Mouse (Mus musculus) urinary bladder, adult 2 months (tissue): ENCODE results near the gene Map4k1. TPM values are rescaled to one million over a fixed set of nuclear protein-coding genes. Genes with fewer than 3 reads are reported as not detected.

ENCODE experiments used
- DNase-seq: peaks from one replicate; pipeline ENCODE4 v3.0.0; 2022; ENCODE audit warnings: low spot score
- polyA plus RNA-seq: library from polyadenylated mRNA; depleted of rRNA; stranded (reverse); fragments of >200 nt; gene quantifications from 2 replicates; pipeline ENCODE4 v1.2.3, GENCODE M21; 2012; rRNA removed

The Map4k1 gene
- polyA plus RNA-seq, 1 experiment = 3.6 TPM

DNA sequence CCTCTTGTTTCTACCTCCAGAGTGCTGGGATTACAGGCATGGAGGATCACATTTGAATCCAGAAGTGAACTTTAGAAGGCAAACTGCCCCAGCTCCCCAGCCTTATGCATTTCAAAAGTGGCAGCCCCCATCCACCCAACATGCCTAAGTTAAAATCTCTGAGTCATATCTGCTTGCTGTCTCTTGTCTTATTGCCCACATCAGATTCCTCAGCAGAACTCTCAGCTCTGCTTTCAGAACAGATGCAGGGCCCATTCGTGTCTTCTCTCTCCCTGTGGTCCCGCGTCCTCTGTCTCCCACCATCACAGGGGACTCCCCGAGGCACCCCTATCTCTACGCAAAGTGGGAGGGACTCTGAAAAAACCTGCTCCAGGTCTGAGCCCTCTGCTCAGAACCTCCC, 44.3 kb downstream of the Map4k1 start:
- DNase-seq = no peak

DNA sequence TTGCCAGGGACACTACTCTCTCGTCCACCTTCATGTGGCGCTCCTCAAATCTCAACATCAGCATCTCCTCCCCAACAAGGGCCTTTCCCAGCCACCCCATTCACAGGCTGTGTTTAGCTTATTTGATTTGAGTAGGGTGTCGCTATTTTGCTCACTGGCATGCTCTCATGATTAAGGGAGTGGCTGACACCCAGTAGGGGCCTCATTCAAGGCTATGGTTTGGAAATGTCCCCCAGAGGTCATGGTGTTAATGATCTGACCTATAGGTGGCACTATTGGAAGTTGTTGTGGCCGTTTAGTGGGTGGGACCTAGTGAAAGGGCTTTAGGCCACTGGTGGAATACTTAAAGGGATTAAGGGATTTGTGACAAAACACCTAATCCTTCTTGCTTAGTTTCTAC, 45.0 kb downstream of the Map4k1 start:
- no peak for DNase-seq

DNA sequence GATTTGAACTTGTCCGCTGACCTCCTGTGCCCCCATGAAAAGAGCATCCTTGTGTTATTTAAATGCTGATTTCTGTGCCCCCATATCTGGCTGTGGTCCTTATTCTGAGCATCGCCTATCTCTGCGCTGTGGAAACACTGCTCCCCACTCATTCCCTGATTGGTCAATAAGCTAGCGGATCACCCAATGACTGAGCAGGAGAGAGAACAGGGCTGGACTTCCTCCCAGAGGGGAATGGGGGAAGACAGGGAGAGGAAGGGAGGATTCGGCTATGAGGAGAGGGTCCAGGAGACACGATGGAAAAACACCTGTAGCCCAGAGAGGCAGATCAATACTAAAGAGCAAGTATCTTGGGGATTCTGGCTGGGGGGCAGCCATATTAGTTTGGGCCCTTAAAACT, 46.9 kb downstream of the Map4k1 start:
- DNase-seq = no peak

DNA sequence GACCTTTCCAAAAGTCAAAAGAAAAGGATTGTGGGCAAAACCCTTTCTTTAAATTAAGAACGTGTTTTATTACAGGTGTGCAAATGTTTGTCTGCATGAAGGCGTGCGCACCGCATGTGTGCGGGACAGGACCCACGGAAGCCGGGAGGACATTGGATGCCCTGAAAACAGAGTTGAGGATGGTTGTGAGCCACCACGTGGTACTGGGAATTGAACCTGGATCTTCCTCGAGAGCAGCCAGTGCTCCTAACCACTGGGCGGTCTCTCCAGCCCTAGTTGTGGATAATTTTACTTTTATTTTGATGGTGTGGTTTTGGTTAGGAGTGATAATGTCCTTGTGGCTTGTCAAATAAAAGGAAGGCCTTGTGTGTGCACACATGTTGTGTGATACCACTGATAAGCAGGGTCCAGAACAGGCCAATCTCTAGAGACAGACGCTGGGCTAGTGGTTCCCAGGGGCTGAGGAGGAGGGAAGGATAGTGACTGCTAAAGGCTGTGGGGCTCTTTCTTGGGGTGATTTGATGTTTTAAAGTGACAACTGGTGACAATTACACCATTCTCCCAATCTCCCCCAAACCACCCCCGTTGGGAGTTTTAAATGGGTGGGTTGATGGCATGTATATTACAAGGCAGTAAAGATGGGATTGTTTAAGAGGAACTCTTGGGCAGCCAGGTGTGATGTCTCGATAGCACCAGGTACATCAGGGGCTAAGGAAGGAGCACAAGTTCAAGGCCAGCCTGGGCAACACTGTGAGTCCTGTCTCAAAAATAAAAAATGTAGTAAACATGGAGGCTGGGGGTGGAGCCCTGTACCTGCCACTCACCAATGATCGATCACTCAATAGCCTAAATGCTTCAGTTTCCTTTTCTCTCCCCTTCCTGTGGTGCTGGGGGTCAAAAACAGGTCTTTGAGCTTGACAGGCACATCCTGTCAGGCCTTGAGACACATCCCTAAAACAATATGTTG, 48.1 kb downstream of the Map4k1 start:
- DNase-seq = no peak

DNA sequence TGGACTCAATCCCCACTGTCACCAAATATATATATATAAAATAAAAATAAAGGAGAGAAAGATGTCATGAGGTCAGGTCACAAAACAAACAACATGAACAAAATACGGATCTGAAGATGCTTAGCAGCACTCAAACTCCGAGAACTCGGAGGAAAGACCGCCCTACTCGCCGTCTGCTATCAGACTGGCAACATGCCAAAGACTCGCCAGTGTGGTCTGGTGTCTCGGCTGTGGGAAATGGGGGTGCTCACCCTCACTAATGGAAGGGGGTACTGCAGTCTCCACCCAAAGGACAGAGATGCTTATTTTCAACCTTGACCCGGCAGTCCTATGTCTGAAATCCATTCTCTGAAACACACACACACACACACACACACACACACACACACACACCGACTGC, 49.8 kb downstream of the Map4k1 start:
- DNase-seq = no peak

DNA sequence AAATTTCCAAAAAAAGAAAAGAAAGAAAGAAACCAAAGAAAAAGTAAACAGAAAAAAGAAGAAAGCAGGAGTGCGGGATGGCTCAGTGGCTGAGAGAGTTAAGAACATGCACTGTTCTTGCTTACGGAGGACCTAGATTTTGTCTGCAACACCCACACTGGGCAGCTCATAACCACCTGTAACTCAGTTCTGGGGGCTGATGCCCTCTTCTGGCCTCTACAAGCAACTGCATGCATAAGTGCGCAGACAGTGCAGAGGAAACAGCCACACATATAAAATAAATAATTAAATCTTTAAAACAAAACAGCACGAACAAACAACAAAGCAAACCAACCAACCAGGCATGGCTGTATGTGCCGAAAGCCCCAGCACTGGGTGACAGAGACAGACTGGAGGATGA, 50.8 kb downstream of the Map4k1 start:
- no peak for DNase-seq

DNA sequence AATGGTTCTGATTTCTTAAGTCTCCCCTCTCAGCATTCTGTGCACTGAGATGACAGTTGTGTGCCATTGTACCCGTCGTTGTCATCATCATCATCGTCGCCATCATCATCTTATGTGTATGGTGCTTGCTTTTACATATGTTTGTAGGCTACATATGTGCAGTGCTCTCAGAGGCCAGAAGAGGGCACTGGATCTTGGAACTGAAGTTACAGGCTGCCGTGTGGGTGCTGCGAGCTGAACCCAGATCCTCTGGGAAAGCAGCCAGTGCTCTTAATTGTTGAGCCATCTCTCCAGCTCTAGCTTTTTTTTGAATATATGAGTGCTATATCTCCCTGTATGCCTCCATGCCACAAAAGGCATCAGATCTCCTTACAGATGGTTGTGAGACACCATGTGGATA, 55.4 kb downstream of the Map4k1 start:
- DNase-seq = no peak

DNA sequence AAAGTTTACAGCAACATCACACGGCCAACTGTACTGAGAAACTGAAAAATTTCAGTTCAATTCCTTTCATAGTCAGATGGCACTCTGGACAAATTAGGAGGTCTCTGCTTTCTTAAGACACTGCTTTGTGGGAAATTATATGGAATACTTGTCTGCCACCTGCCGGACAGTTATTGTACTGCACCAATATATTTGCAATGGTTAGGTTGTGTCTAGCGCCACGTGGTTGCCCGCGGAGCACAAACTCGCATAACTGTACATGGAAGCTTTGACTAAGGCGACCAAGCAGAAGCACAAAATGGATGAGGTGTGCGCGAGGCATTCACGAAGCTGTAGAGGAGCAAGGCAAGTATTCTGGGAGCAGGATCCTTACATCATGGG, 57.7 kb downstream of the Map4k1 start:
- peak; percentile 37 for DNase-seq

DNA sequence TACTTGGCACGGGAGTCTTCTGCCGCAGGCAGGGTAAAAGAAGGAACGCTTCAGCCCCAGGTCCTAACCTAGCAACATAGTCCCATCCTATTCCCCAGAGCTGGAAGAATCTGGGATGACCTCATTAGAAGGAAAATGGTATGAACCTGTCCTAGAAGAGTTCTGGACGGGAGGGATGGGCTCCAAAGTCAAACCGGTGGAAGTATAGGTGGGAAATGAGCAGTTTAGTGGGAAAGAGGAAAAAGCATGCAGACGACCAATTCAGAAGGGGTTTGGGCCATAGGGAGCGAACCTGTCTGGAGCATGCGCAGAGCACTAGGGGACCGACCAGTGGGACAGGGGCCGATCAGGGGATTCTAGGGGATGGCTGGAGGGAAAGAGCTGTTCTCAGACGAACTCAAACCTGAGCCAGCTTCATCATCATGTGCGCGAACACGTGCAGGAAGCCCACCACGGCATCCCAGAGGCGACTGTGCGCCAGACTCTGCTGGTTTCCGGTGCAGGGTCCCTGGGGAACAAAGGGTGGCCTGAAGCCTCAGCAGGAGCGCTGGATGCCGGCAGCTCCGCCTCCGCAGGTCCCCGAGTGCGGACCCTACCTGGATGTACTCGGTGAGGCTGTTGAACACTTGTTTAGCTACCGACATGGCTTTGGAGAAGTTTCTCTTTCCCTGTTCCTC, 58.3 kb downstream of the Map4k1 start:
- DNase-seq = no peak

DNA sequence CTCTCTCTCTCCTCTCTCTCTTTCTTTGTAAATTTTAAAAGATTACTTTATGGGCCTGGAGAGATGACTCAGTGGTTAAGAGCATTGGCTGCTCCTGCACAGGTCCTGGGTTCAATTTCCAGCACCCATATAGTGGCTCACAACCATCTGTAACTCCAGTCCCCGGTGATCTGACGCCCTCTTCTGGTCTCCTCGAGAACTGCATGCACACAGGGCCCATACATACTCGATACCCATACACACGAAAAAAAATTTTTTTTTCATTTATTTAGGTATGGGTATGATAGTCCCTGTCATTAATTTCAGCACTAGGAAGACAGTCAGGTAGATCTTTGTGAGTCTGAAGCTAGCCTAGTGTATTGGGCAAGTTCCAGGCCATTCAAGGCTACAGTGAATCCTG, 59.3 kb downstream of the Map4k1 start:
- DNase-seq = no peak

DNA sequence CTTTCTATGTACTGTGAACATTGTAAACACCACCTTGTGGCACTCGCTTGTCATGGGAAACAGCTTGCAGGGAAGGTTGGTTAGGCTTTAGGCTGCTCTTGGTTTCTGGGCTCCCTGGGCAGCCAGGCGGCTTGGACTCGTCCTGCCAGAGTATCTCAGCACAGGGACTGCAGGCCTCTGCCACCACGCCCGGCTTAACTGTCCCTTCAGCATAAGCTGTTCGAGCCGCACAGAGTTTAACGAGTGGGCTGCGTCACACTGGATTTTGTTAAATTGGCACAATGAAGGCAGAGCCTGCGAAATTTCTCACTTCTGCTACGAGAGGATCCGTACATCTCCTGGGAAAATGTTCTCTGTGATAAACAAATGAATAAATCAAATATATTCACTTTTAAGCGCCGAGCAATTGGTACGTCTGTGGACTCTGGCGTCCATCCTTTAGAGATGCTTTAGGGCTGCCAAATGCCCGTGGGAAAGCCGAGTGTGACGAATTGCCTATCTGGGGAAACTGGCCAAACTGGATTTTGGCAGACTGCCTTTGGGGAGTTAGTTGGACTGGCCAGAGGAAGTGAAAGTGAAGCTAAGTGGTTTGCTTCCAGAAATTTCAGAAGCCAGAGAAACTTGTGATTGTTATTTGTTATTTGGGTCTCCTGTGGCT, 61.3 kb downstream of the Map4k1 start:
- no peak for DNase-seq

DNA sequence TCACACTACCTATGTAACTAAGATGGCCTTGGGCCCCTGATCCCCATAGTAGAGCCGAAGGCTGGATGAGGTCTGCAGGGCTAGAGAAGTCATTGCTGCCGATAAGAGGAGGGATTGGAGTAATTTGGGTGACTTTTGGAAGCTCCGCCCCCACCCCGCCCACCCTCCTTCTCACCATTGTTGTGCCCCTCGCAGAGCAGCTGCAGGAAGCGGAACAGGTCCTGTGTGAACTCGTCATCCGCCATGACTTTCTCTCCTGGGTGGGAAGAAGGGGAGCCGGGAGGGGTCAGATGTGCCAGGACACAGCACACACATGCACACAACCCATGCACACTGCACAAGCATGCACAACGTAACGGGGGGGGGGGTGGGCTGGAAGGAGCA, 61.8 kb downstream of the Map4k1 start:
- no peak for DNase-seq

DNA sequence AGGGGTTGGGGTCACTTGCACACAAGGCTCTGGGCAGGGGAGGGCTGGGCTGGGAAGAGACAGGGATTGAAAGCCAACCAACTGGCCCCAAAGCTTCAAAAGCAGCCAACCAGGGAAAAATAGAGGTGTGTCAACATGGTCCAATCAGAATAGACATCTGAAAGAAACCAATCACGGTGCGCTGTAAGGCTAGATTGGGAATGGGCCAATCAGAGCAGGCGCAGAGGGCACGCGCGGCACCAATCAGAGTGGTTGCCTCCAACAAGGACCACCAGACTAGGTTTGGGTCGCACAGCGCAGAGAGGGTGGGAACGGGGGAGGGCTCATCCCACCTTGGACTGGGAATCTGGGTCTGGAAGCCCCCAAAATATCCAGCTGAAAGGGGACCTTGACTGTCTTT, 62.5 kb downstream of the Map4k1 start:
- no peak for DNase-seq

DNA sequence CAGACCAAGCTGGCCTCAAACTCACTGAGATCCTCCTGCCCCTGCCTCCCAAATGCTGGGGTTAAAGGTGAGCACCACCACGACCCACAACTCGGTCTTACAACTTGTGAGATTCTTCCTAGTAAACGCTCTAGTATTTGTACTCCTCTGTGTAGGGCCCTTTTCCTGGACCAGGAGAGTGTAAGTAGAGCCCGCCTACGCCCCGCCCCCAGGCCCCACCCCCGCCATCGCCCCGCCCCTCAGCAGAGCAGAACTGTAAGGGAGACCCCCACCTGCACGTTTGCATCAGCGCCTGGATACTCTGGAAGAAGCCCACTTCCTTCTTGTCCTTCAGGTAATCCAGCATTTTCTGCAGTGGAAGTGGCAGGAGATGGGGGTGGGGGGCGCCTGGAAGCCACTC, 64.7 kb downstream of the Map4k1 start:
- no peak for DNase-seq

DNA sequence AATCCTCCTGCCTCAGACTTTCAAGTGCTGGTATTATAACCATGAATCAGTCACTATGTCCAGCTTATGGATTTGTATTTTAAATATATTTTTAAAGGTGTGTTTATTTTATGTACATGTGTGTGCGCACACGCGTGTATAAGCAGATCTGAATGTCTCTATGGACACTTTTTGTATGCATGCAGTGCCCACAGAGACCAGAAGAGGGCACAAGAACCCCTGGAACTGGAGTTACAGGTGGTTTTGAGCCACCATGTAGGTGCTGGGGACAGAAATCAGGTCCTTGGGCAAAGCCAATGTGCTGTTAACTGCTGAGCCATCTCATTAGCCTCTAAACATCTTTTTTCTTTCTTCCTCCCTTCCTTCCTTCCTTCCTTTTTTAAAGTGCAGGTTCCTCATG, 66.2 kb downstream of the Map4k1 start:
- DNase-seq = no peak

DNA sequence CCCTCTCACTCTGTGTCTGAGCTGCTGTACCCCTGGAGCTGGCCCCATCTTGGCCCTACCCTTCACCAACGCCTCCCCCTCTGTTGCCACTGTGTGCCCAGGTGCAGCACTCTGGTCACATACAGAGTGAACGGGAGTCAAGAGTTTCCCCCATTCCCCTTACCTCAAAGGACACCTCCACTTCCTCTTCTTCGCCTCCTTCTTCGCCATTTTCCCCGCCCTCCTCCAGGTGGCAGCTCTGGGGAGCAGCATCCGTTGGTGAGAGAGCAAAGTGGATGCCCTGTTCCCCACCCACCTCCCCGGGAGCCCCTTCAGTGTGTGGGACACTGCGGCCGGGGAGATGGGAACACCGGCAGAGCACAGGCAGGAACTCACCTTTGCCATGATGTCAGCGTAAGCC, 66.8 kb downstream of the Map4k1 start:
- DNase-seq = no peak

DNA sequence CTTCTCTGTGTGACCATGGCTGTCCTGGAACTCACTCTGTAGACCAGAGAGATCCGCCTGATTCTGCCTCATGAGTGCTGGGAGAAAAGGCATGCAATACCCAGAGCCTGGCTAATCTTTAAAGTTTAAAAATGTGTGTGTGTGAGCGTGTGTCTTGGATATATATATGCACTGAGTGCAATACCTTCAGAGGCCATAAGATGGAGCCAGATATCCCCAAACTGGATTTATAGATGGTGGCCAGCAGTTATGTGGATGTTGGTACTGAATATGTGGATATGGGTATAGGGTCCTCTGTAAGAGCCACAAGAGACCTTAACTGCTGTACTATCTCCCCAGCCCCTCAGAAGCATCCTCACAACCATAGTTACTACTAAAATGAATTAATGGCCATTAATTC, 68.9 kb downstream of the Map4k1 start:
- DNase-seq = no peak

DNA sequence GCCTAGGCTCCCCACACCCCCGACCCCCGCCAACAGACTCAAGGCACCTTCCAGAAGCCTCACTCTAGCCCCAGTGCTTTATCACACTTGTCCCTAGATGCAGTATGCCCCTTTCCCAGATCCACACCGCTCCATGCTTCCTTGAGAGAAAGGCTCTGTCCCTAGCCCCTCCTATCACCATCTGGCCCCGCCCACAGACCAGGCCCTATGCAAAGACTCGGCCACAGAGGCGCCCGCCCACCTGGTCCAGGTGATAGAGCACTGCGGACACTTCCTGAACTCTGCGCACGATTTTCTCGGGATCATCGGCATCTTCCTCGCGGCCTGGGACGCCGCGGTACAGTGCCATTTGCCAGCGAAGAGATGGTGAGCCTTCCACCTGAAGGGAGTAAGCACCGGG, 71.0 kb downstream of the Map4k1 start:
- no peak for DNase-seq

Other genes with a start within 250 kb of the Map4k1 start
- 53.5 and 59.2 TPM in 2 replicates for gene Mrps12, start 240.2 kb upstream of the Map4k1 start, polyA plus RNA-seq
- gene Sars2, start 240.1 kb upstream of the Map4k1 start, polyA plus RNA-seq = 9.9 and 10.6 TPM in 2 replicates
- gene Ccer2, start 225.9 kb upstream of the Map4k1 start, polyA plus RNA-seq = 0.06 TPM in 1 of 2 replicates, not detected in the other
- 84.7 and 100 TPM in 2 replicates for gene Sirt2, start 215.3 kb upstream of the Map4k1 start, polyA plus RNA-seq
- 16.4 and 18.6 TPM in 2 replicates for gene Nfkbib, start 214.5 kb upstream of the Map4k1 start, polyA plus RNA-seq
- 2.6 and 4.1 TPM in 2 replicates for gene Rinl, start 193.1 kb upstream of the Map4k1 start, polyA plus RNA-seq
- gene Hnrnpl, start 173.5 kb upstream of the Map4k1 start, polyA plus RNA-seq = 325 and 346 TPM in 2 replicates
- 246 and 303 TPM in 2 replicates for gene Ech1, start 156.8 kb upstream of the Map4k1 start, polyA plus RNA-seq
- 29.4 and 39.9 TPM in 2 replicates for gene Lgals4, start 148.2 kb upstream of the Map4k1 start, polyA plus RNA-seq
- 1.3 and 3.6 TPM in 2 replicates for gene Lgals7, start 118.2 kb upstream of the Map4k1 start, polyA plus RNA-seq
- 0.66 and 0.73 TPM in 2 replicates for gene Capn12, start 100.6 kb upstream of the Map4k1 start, polyA plus RNA-seq
- gene Actn4, start 19.7 kb upstream of the Map4k1 start, polyA plus RNA-seq = 285 and 345 TPM in 2 replicates
- 368 and 380 TPM in 2 replicates for gene Eif3k, start 186 bp upstream of the Map4k1 start, polyA plus RNA-seq
- gene Ryr1, start 143.1 kb downstream of the Map4k1 start, polyA plus RNA-seq = 0.15 and 0.21 TPM in 2 replicates
- gene Rasgrp4, start 152.8 kb downstream of the Map4k1 start, polyA plus RNA-seq = 5.6 and 6.7 TPM in 2 replicates
- gene Fam98c, start 174.2 kb downstream of the Map4k1 start, polyA plus RNA-seq = 40.5 and 52.7 TPM in 2 replicates
- gene Ggn, start 188.2 kb downstream of the Map4k1 start, polyA plus RNA-seq = 0.69 and 1.1 TPM in 2 replicates
- 15.6 and 18.4 TPM in 2 replicates for gene Spred3, start 188.4 kb downstream of the Map4k1 start, polyA plus RNA-seq
- 171 and 187 TPM in 2 replicates for gene Psmd8, start 198.7 kb downstream of the Map4k1 start, polyA plus RNA-seq
- gene Catsperg1, start 232.0 kb downstream of the Map4k1 start, polyA plus RNA-seq = 4.9 and 6.7 TPM in 2 replicates